Mouse (Mus musculus): ENCODE results near the gene Swt1. TPM values are rescaled to one million over a fixed set of nuclear protein-coding genes. Genes with fewer than 3 reads are reported as not detected.

Gene Swt1
- polyA plus RNA-seq, 1 experiment, result 7.7 TPM

- Histone ChIP-seq H3K4me1 (replicated peaks; ENCODE audit: control insufficient read depth, insufficient read depth, low read length) (peaks cover 6% of the 10 kb centered on the region), H3K27me3 (ENCODE audit: control insufficient read depth, insufficient read depth, low read length) (no peaks in the 10 kb centered on the region), H3K27ac (ENCODE audit: control insufficient read depth, insufficient read depth, low read length) (peak overlapping the region; percentile 42; the same call in 1 of the 2 replicates), H3K36me3 (ENCODE audit: control insufficient read depth, insufficient read depth, low read length) (peaks cover 47% of the 10 kb centered on the region), H3K4me3 (ENCODE audit: control insufficient read depth, insufficient read depth, low read length) (no peak overlapping the region)
- 14% methylated on average over 5 of the region's 5 CpGs for WGBS
- DNase-seq, result no peak
- TF ChIP-seq CTCF (IDR thresholded peaks at IDR 0.05; ENCODE audit: borderline replicate concordance, control insufficient read depth, extremely low read depth, insufficient read depth, low read length, poor library complexity) (no peak), POLR2A (IDR thresholded peaks at IDR 0.05; ENCODE audit: control insufficient read depth, extremely low read depth, insufficient read depth, low read length, poor library complexity) (no peak)
These were observed 28.8 kb upstream of the Swt1 start for GRCm38 (mm10) chr1:151457087-151457486.

- 97% methylated on average over 11 of the region's 11 CpGs for WGBS
- H3K4me3 ChIP-seq (ENCODE audit: control insufficient read depth, insufficient read depth, low read length), result no peak overlapping the region
- no peaks in the 10 kb centered on the region for H3K27me3 ChIP-seq (ENCODE audit: control insufficient read depth, insufficient read depth, low read length)
- peaks cover 2% of the 10 kb centered on the region; the same call in 1 of the 2 replicates for H3K4me1 ChIP-seq (replicated peaks; ENCODE audit: control insufficient read depth, insufficient read depth, low read length)
- H3K36me3 ChIP-seq (ENCODE audit: control insufficient read depth, insufficient read depth, low read length), result peaks cover 45% of the 10 kb centered on the region
- DNase-seq, result no peak
- TF ChIP-seq CTCF (IDR thresholded peaks at IDR 0.05; ENCODE audit: borderline replicate concordance, control insufficient read depth, extremely low read depth, insufficient read depth, low read length, poor library complexity), result no peak
- no peak overlapping the region for H3K27ac ChIP-seq (ENCODE audit: control insufficient read depth, insufficient read depth, low read length)
These were observed 23.7 kb upstream of the Swt1 start for GRCm38 (mm10) chr1:151451946-151452345.

- H3K36me3 ChIP-seq (ENCODE audit: control insufficient read depth, insufficient read depth, low read length), result peaks cover 53% of the 10 kb centered on the region
- H3K27me3 ChIP-seq (ENCODE audit: control insufficient read depth, insufficient read depth, low read length), result no peaks in the 10 kb centered on the region
- TF ChIP-seq POLR2A (IDR thresholded peaks at IDR 0.05; ENCODE audit: control insufficient read depth, extremely low read depth, insufficient read depth, low read length, poor library complexity) (no peak), CTCF (IDR thresholded peaks at IDR 0.05; ENCODE audit: borderline replicate concordance, control insufficient read depth, extremely low read depth, insufficient read depth, low read length, poor library complexity) (no peak)
- H3K4me3 ChIP-seq (ENCODE audit: control insufficient read depth, insufficient read depth, low read length), result no peak overlapping the region
- 70% methylated on average over 2 of the region's 2 CpGs for WGBS
- H3K27ac ChIP-seq (ENCODE audit: control insufficient read depth, insufficient read depth, low read length), result no peak overlapping the region
- DNase-seq, result no peak
- H3K4me1 ChIP-seq (replicated peaks; ENCODE audit: control insufficient read depth, insufficient read depth, low read length), result no peaks in the 10 kb centered on the region
These were observed 22.6 kb upstream of the Swt1 start for GRCm38 (mm10) chr1:151450851-151451250.

- TF ChIP-seq CTCF (IDR thresholded peaks at IDR 0.05; ENCODE audit: borderline replicate concordance, control insufficient read depth, extremely low read depth, insufficient read depth, low read length, poor library complexity), result no peak
- DNase-seq, result no peak
- Histone ChIP-seq H3K27ac (ENCODE audit: control insufficient read depth, insufficient read depth, low read length) (no peak overlapping the region), H3K4me1 (replicated peaks; ENCODE audit: control insufficient read depth, insufficient read depth, low read length) (no peaks in the 10 kb centered on the region), H3K4me3 (ENCODE audit: control insufficient read depth, insufficient read depth, low read length) (no peak overlapping the region), H3K36me3 (ENCODE audit: control insufficient read depth, insufficient read depth, low read length) (peaks cover 60% of the 10 kb centered on the region), H3K27me3 (ENCODE audit: control insufficient read depth, insufficient read depth, low read length) (no peaks in the 10 kb centered on the region)
- 97% methylated on average over 10 of the region's 10 CpGs for WGBS
These were observed 21.6 kb upstream of the Swt1 start for GRCm38 (mm10) chr1:151449866-151450265.

- Histone ChIP-seq H3K27ac (ENCODE audit: control insufficient read depth, insufficient read depth, low read length) (no peak overlapping the region), H3K27me3 (ENCODE audit: control insufficient read depth, insufficient read depth, low read length) (no peaks in the 10 kb centered on the region), H3K36me3 (ENCODE audit: control insufficient read depth, insufficient read depth, low read length) (peaks cover 51% of the 10 kb centered on the region), H3K4me3 (ENCODE audit: control insufficient read depth, insufficient read depth, low read length) (no peak overlapping the region), H3K4me1 (replicated peaks; ENCODE audit: control insufficient read depth, insufficient read depth, low read length) (no peaks in the 10 kb centered on the region)
- TF ChIP-seq POLR2A (IDR thresholded peaks at IDR 0.05; ENCODE audit: control insufficient read depth, extremely low read depth, insufficient read depth, low read length, poor library complexity) (no peak), CTCF (IDR thresholded peaks at IDR 0.05; ENCODE audit: borderline replicate concordance, control insufficient read depth, extremely low read depth, insufficient read depth, low read length, poor library complexity) (no peak)
- WGBS, result 94% methylated on average over 6 of the region's 6 CpGs
- DNase-seq, result no peak
These were observed 7.2 kb upstream of the Swt1 start for GRCm38 (mm10) chr1:151435431-151435830.

GRCm38 (mm10) chr1:151429316-151429715 is 1.1 kb upstream of the Swt1 start:
- no peak for TF ChIP-seq CTCF (IDR thresholded peaks at IDR 0.05; ENCODE audit: borderline replicate concordance, control insufficient read depth, extremely low read depth, insufficient read depth, low read length, poor library complexity)
- TF ChIP-seq POLR2A (IDR thresholded peaks at IDR 0.05; ENCODE audit: control insufficient read depth, extremely low read depth, insufficient read depth, low read length, poor library complexity), result no peak
- Histone ChIP-seq H3K4me1 (replicated peaks; ENCODE audit: control insufficient read depth, insufficient read depth, low read length) (no peaks in the 10 kb centered on the region), H3K27me3 (ENCODE audit: control insufficient read depth, insufficient read depth, low read length) (no peaks in the 10 kb centered on the region), H3K27ac (ENCODE audit: control insufficient read depth, insufficient read depth, low read length) (no peak overlapping the region), H3K4me3 (ENCODE audit: control insufficient read depth, insufficient read depth, low read length) (no peak overlapping the region), H3K36me3 (ENCODE audit: control insufficient read depth, insufficient read depth, low read length) (peaks cover 2% of the 10 kb centered on the region; the same call in 1 of the 2 replicates)
- no peak for DNase-seq
- 36% methylated on average over 9 of the region's 9 CpGs for WGBS

GRCm38 (mm10) chr1:151427888-151428262 is 380 bp downstream of the Swt1 start:
- Histone ChIP-seq H3K4me3 (ENCODE audit: control insufficient read depth, insufficient read depth, low read length) (peak overlapping the region; percentile 86), H3K27ac (ENCODE audit: control insufficient read depth, insufficient read depth, low read length) (no peak overlapping the region), H3K4me1 (replicated peaks; ENCODE audit: control insufficient read depth, insufficient read depth, low read length) (no peaks in the 10 kb centered on the region), H3K36me3 (ENCODE audit: control insufficient read depth, insufficient read depth, low read length) (no peaks in the 10 kb centered on the region), H3K27me3 (ENCODE audit: control insufficient read depth, insufficient read depth, low read length) (no peaks in the 10 kb centered on the region)
- 0% methylated on average over 26 of the region's 26 CpGs for WGBS
- no peak for TF ChIP-seq CTCF (IDR thresholded peaks at IDR 0.05; ENCODE audit: borderline replicate concordance, control insufficient read depth, extremely low read depth, insufficient read depth, low read length, poor library complexity)
- no peak for TF ChIP-seq POLR2A (IDR thresholded peaks at IDR 0.05; ENCODE audit: control insufficient read depth, extremely low read depth, insufficient read depth, low read length, poor library complexity)
- no peak for DNase-seq
